Mouse (Mus musculus) cerebellum, adult 2 months (tissue): Measurements from ENCODE around the gene Rnase13. TPM values are rescaled to one million over a fixed set of nuclear protein-coding genes. Genes with fewer than 3 reads are reported as not detected.
"Not testable (repeated sequence)": the region's sequence is repeated elsewhere in the genome, so short reads cannot be mapped to it uniquely, and the experiment has no call there.

Source experiments
- DNase-seq, 2 experiments: peaks; one replicate each; pipeline ENCODE4 v3.0.0; 2021
- H3K27ac ChIP-seq: fragments of 200-500 bp; 2 replicates; pipeline ENCODE4 v1.5.1; 2012; ENCODE audit warnings: low read length, control low read depth, inconsistent platforms; ENCODE audit not compliant: insufficient read depth
- H3K27me3 ChIP-seq: fragments of 200-500 bp; 2 replicates; pipeline ENCODE4 v1.6.1; 2012; ENCODE audit warnings: inconsistent platforms, mild to moderate bottlenecking, low read length, moderate library complexity; ENCODE audit not compliant: control insufficient read depth, insufficient read depth
- H3K4me1 ChIP-seq: fragments of 200-500 bp; 2 replicates; pipeline ENCODE4 v1.6.1; 2011; ENCODE audit warnings: low read length; ENCODE audit not compliant: control insufficient read depth, insufficient read depth
- H3K4me3 ChIP-seq: fragments of 200-500 bp; replicated peaks from 2 replicates; pipeline ENCODE3; 2011; ENCODE audit warnings: mild to moderate bottlenecking, low read depth, low read length, control low read depth; ENCODE audit not compliant: insufficient read depth
- CTCF ChIP-seq: fragments of 200-500 bp; IDR thresholded peaks from 2 replicates; pipeline ENCODE4 v1.5.1; 2011; ENCODE audit warnings: low read depth, mild to moderate bottlenecking, control low read depth, low read length, moderate library complexity, borderline replicate concordance; ENCODE audit not compliant: insufficient read depth
- POLR2A ChIP-seq: fragments of 200-500 bp; IDR thresholded peaks from 2 replicates; pipeline ENCODE4 v1.6.1; 2011; ENCODE audit warnings: low read length, control low read depth, borderline replicate concordance; ENCODE audit not compliant: insufficient read depth
- WGBS: fragments of 180-500 bp; shearing (Covaris S2); methylation state at CpG from one replicate; pipeline ENCODE4 v1.1.7; 2018; 5-methylcytosine and 5-hydroxymethylcytosine counted together
- polyA plus RNA-seq: library from polyadenylated mRNA; depleted of rRNA; stranded (reverse); fragments of >200 nt; gene quantifications from 2 replicates; pipeline ENCODE4 v1.2.3, GENCODE M21; 2012

The Rnase13 gene
- polyA plus RNA-seq, 1 experiment: not detected

- DNase-seq: no peak
- WGBS: 80% methylated on average over 10 of the region's 10 CpGs
- Histone ChIP-seq H3K27ac (no peak overlapping the region), H3K4me1 (no peaks in the 10 kb centered on the region), H3K27me3 (no peaks in the 10 kb centered on the region), H3K4me3 (no peak overlapping the region)
- no peak for TF ChIP-seq CTCF
- no peak for TF ChIP-seq POLR2A
Measured at GRCm38 (mm10) chr14:51932092-51933020, 9.8 kb upstream of the Rnase13 start.

- H3K4me1 ChIP-seq: no peaks in the 10 kb centered on the region
- no peak overlapping the region for H3K4me3 ChIP-seq
- 36% methylated on average over 5 of the region's 5 CpGs for WGBS
- no peaks in the 10 kb centered on the region for H3K27me3 ChIP-seq
- no peak overlapping the region for H3K27ac ChIP-seq
- TF ChIP-seq POLR2A (no peak), CTCF (peak; percentile 73)
- DNase-seq: peak; percentile 45 to 59
Measured at GRCm38 (mm10) chr14:51930824-51931223, 8.3 kb upstream of the Rnase13 start.

- H3K4me3 ChIP-seq: no peak overlapping the region
- H3K4me1 ChIP-seq: no peaks in the 10 kb centered on the region
- WGBS: 29% methylated on average over 9 of the region's 9 CpGs
- H3K27ac ChIP-seq: peak overlapping the region; percentile 0; the same call in 1 of the 2 replicates
- TF ChIP-seq POLR2A (no peak), CTCF (no peak)
- H3K27me3 ChIP-seq: no peaks in the 10 kb centered on the region
- DNase-seq: no peak
Measured at GRCm38 (mm10) chr14:51929968-51930367, 7.4 kb upstream of the Rnase13 start.

GRCm38 (mm10) chr14:51929309-51929943 lies 6.9 kb upstream of the Rnase13 start:
- DNase-seq: peak in 1 of 2 experiments; percentile 41
- no peaks in the 10 kb centered on the region for H3K27me3 ChIP-seq
- no peak for TF ChIP-seq POLR2A
- no peak for TF ChIP-seq CTCF
- H3K4me3 ChIP-seq: no peak overlapping the region
- no peaks in the 10 kb centered on the region for H3K4me1 ChIP-seq
- 26% methylated on average over 8 of the region's 8 CpGs for WGBS
- peak overlapping the region; percentile 0; the same call in 1 of the 2 replicates for H3K27ac ChIP-seq

- not testable (repeated sequence) for H3K4me3 ChIP-seq, DNase-seq
- 93% methylated on average over 11 of the region's 11 CpGs for WGBS
Measured at GRCm38 (mm10) chr14:51926930-51927329, 4.4 kb upstream of the Rnase13 start.

DNA sequence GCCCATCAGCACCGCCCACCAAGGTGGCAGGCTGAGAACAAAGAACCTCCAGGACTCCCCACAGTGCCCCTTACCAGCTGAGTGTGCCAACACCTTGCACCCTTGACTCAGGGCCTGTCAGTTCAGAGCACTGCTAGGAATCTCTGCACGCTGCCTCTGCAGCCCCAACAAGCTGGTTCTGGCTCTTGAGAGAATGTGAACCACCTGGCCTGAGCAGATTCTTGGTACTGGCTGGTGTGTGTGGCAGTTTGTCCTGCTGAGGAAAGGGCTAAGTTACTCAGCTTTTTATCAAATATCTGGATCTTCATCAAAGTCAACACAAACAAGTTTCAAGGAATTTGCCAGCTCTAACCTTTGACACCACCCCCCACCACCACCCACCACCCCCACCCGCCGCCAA lies 919 bp upstream of the Rnase13 start:
- DNase-seq: no peak
- WGBS: 76% methylated on average over 4 of the region's 4 CpGs
- H3K27me3 ChIP-seq: no peaks in the 10 kb centered on the region
- H3K4me3 ChIP-seq: no peak overlapping the region
- H3K27ac ChIP-seq: no peak overlapping the region
- no peaks in the 10 kb centered on the region for H3K4me1 ChIP-seq
- TF ChIP-seq CTCF: no peak
- TF ChIP-seq POLR2A: no peak

More at GRCm38 (mm10) chr14:51926930-51927329, 4.4 kb upstream of the Rnase13 start:
- not testable (repeated sequence) for H3K27me3 ChIP-seq, H3K27ac ChIP-seq, H3K4me1 ChIP-seq

GRCm38 (mm10) chr14:51922910-51923309 lies 337 bp upstream of the Rnase13 start:
- H3K4me3 ChIP-seq: no peak overlapping the region
- TF ChIP-seq POLR2A (no peak), CTCF (no peak)
- WGBS: 88% methylated on average over 2 of the region's 2 CpGs
- no peak overlapping the region for H3K27ac ChIP-seq
- no peaks in the 10 kb centered on the region for H3K27me3 ChIP-seq
- no peaks in the 10 kb centered on the region for H3K4me1 ChIP-seq
- DNase-seq: no peak
